Mouse (Mus musculus): Measurements from ENCODE around the gene Cers3. TPM values are rescaled to one million over a fixed set of nuclear protein-coding genes. Genes with fewer than 3 reads are reported as not detected.

Cers3 gene
- polyA plus RNA-seq (2014; fragmentation: Nextera tagmentation; extraction: Ambion mirVana) = 5.0 and 6.7 TPM in 2 replicates

- peak within 1 kb of the TSS; percentile 4; the same call in 1 of the 2 replicates for H3K4me2 ChIP-seq (ENCODE audit: low read depth, low read length)
- H3K9me3 ChIP-seq (ENCODE audit: control insufficient read depth, low read length) = no peaks in the 10 kb centered on the region
- peak; percentile 79 for DNase-seq (ENCODE audit: low spot score)
- H3K27ac ChIP-seq (replicated peaks; ENCODE audit: low read depth, low read length) = peak within 1 kb of the TSS; percentile 44
- WGBS = 57% methylated on average over 9 of the region's 9 CpGs
- no peaks in the 10 kb centered on the region for H3K4me1 ChIP-seq (ENCODE audit: control insufficient read depth, insufficient read depth, low read length)
- no peak within 1 kb of the TSS for H3K9ac ChIP-seq (ENCODE audit: low read depth, low read length)
- H3K27me3 ChIP-seq (replicated peaks; ENCODE audit: control insufficient read depth, insufficient read depth, low read length) = no peaks in the 10 kb centered on the region
- no peaks in the 10 kb centered on the region for H3K36me3 ChIP-seq (ENCODE audit: control insufficient read depth, insufficient read depth, low read length)
- peak; percentile 63 for ATAC-seq (ENCODE audit: low read depth)
- H3K4me3 ChIP-seq (ENCODE audit: low read depth, low read length) = peak within 1 kb of the TSS; percentile 18; the same call in 1 of the 2 replicates
Measured at GRCm38 (mm10) chr7:66743377-66743781, at the start of gene Cers3. Gene Cers3, plus strand, starts transcription at chr7:66743504.

- peaks cover 25% of the 10 kb centered on the region for H3K36me3 ChIP-seq (ENCODE audit: control insufficient read depth, insufficient read depth, low read length)
- no peak overlapping the region for H3K27ac ChIP-seq (replicated peaks; ENCODE audit: low read depth, low read length)
- no peaks in the 10 kb centered on the region for H3K9me3 ChIP-seq (ENCODE audit: control insufficient read depth, low read length)
- DNase-seq (ENCODE audit: low spot score) (no peak), ATAC-seq (ENCODE audit: low read depth) (no peak)
- no peak overlapping the region for H3K4me2 ChIP-seq (ENCODE audit: low read depth, low read length)
- H3K4me3 ChIP-seq (ENCODE audit: low read depth, low read length) = no peak overlapping the region
- peaks cover 4% of the 10 kb centered on the region; the same call in 1 of the 2 replicates for H3K4me1 ChIP-seq (ENCODE audit: control insufficient read depth, insufficient read depth, low read length)
- no peak overlapping the region for H3K9ac ChIP-seq (ENCODE audit: low read depth, low read length)
- H3K27me3 ChIP-seq (replicated peaks; ENCODE audit: control insufficient read depth, insufficient read depth, low read length) = no peaks in the 10 kb centered on the region
- WGBS = 78% methylated on average over 7 of the region's 7 CpGs
Measured at GRCm38 (mm10) chr7:66694467-66694866, 48.8 kb upstream of the Cers3 start.

GRCm38 (mm10) chr7:66702721-66703120 lies 40.6 kb upstream of the Cers3 start:
- H3K4me1 ChIP-seq (ENCODE audit: control insufficient read depth, insufficient read depth, low read length) = no peaks in the 10 kb centered on the region
- peaks cover 68% of the 10 kb centered on the region for H3K36me3 ChIP-seq (ENCODE audit: control insufficient read depth, insufficient read depth, low read length)
- H3K27me3 ChIP-seq (replicated peaks; ENCODE audit: control insufficient read depth, insufficient read depth, low read length) = no peaks in the 10 kb centered on the region
- no peak overlapping the region for H3K4me3 ChIP-seq (ENCODE audit: low read depth, low read length)
- peak; percentile 80 for ATAC-seq (ENCODE audit: low read depth)
- no peak overlapping the region for H3K9ac ChIP-seq (ENCODE audit: low read depth, low read length)
- DNase-seq (ENCODE audit: low spot score) = peak; percentile 52
- 81% methylated on average over 7 of the region's 7 CpGs for WGBS
- H3K27ac ChIP-seq (replicated peaks; ENCODE audit: low read depth, low read length) = no peak overlapping the region
- H3K4me2 ChIP-seq (ENCODE audit: low read depth, low read length) = no peak overlapping the region
- H3K9me3 ChIP-seq (ENCODE audit: control insufficient read depth, low read length) = no peaks in the 10 kb centered on the region

- Histone ChIP-seq H3K4me2 (ENCODE audit: low read depth, low read length) (no peak overlapping the region), H3K27me3 (replicated peaks; ENCODE audit: control insufficient read depth, insufficient read depth, low read length) (no peaks in the 10 kb centered on the region), H3K4me3 (ENCODE audit: low read depth, low read length) (no peak overlapping the region), H3K4me1 (ENCODE audit: control insufficient read depth, insufficient read depth, low read length) (no peaks in the 10 kb centered on the region), H3K9ac (ENCODE audit: low read depth, low read length) (no peak overlapping the region), H3K9me3 (ENCODE audit: control insufficient read depth, low read length) (no peaks in the 10 kb centered on the region), H3K36me3 (ENCODE audit: control insufficient read depth, insufficient read depth, low read length) (peaks cover 63% of the 10 kb centered on the region), H3K27ac (replicated peaks; ENCODE audit: low read depth, low read length) (no peak overlapping the region)
- peak; percentile 14 for DNase-seq (ENCODE audit: low spot score)
- ATAC-seq (ENCODE audit: low read depth) = no peak
- WGBS = 88% methylated on average over 3 of the region's 3 CpGs
Measured at GRCm38 (mm10) chr7:66704631-66705030, 38.7 kb upstream of the Cers3 start.

- Histone ChIP-seq H3K27me3 (replicated peaks; ENCODE audit: control insufficient read depth, insufficient read depth, low read length) (no peaks in the 10 kb centered on the region), H3K9me3 (ENCODE audit: control insufficient read depth, low read length) (no peaks in the 10 kb centered on the region), H3K27ac (replicated peaks; ENCODE audit: low read depth, low read length) (no peak overlapping the region), H3K4me1 (ENCODE audit: control insufficient read depth, insufficient read depth, low read length) (no peaks in the 10 kb centered on the region), H3K36me3 (ENCODE audit: control insufficient read depth, insufficient read depth, low read length) (peaks cover 63% of the 10 kb centered on the region), H3K4me2 (ENCODE audit: low read depth, low read length) (no peak overlapping the region), H3K9ac (ENCODE audit: low read depth, low read length) (no peak overlapping the region), H3K4me3 (ENCODE audit: low read depth, low read length) (no peak overlapping the region)
- 51% methylated on average over 2 of the region's 2 CpGs for WGBS
- DNase-seq (ENCODE audit: low spot score) = peak; percentile 42
- no peak for ATAC-seq (ENCODE audit: low read depth)
Measured at GRCm38 (mm10) chr7:66711166-66711565, 32.1 kb upstream of the Cers3 start.

- Histone ChIP-seq H3K4me2 (ENCODE audit: low read depth, low read length) (no peak overlapping the region), H3K27ac (replicated peaks; ENCODE audit: low read depth, low read length) (no peak overlapping the region), H3K9me3 (ENCODE audit: control insufficient read depth, low read length) (peaks cover under 1% of the 10 kb centered on the region; the same call in 1 of the 2 replicates), H3K36me3 (ENCODE audit: control insufficient read depth, insufficient read depth, low read length) (peaks cover 11% of the 10 kb centered on the region), H3K9ac (ENCODE audit: low read depth, low read length) (no peak overlapping the region), H3K27me3 (replicated peaks; ENCODE audit: control insufficient read depth, insufficient read depth, low read length) (no peaks in the 10 kb centered on the region), H3K4me1 (ENCODE audit: control insufficient read depth, insufficient read depth, low read length) (no peaks in the 10 kb centered on the region), H3K4me3 (ENCODE audit: low read depth, low read length) (no peak overlapping the region)
- ATAC-seq (ENCODE audit: low read depth) (no peak), DNase-seq (ENCODE audit: low spot score) (no peak)
- 77% methylated on average over 4 of the region's 4 CpGs for WGBS
Measured at GRCm38 (mm10) chr7:66724514-66724913, 18.8 kb upstream of the Cers3 start.

GRCm38 (mm10) chr7:66724954-66725353 lies 18.4 kb upstream of the Cers3 start:
- H3K4me2 ChIP-seq (ENCODE audit: low read depth, low read length) = no peak overlapping the region
- peaks cover 11% of the 10 kb centered on the region for H3K36me3 ChIP-seq (ENCODE audit: control insufficient read depth, insufficient read depth, low read length)
- no peak overlapping the region for H3K4me3 ChIP-seq (ENCODE audit: low read depth, low read length)
- no peaks in the 10 kb centered on the region for H3K27me3 ChIP-seq (replicated peaks; ENCODE audit: control insufficient read depth, insufficient read depth, low read length)
- no peak for DNase-seq (ENCODE audit: low spot score)
- H3K27ac ChIP-seq (replicated peaks; ENCODE audit: low read depth, low read length) = no peak overlapping the region
- no peaks in the 10 kb centered on the region for H3K4me1 ChIP-seq (ENCODE audit: control insufficient read depth, insufficient read depth, low read length)
- H3K9me3 ChIP-seq (ENCODE audit: control insufficient read depth, low read length) = no peaks in the 10 kb centered on the region
- WGBS = 75% methylated on average over 6 of the region's 6 CpGs
- no peak overlapping the region for H3K9ac ChIP-seq (ENCODE audit: low read depth, low read length)
- ATAC-seq (ENCODE audit: low read depth) = no peak

GRCm38 (mm10) chr7:66728072-66728471 lies 15.2 kb upstream of the Cers3 start:
- H3K27me3 ChIP-seq (replicated peaks; ENCODE audit: control insufficient read depth, insufficient read depth, low read length) = no peaks in the 10 kb centered on the region
- no peak overlapping the region for H3K4me3 ChIP-seq (ENCODE audit: low read depth, low read length)
- H3K4me1 ChIP-seq (ENCODE audit: control insufficient read depth, insufficient read depth, low read length) = no peaks in the 10 kb centered on the region
- H3K9ac ChIP-seq (ENCODE audit: low read depth, low read length) = no peak overlapping the region
- ATAC-seq (ENCODE audit: low read depth) = no peak
- H3K36me3 ChIP-seq (ENCODE audit: control insufficient read depth, insufficient read depth, low read length) = 0 out of 2 replicates have a peak, but pooled peaks cover 2% of the 10 kb centered on the region
- no peaks in the 10 kb centered on the region for H3K9me3 ChIP-seq (ENCODE audit: control insufficient read depth, low read length)
- no peak for DNase-seq (ENCODE audit: low spot score)
- no peak overlapping the region for H3K27ac ChIP-seq (replicated peaks; ENCODE audit: low read depth, low read length)
- 96% methylated on average over 6 of the region's 6 CpGs for WGBS
- no peak overlapping the region for H3K4me2 ChIP-seq (ENCODE audit: low read depth, low read length)

- ATAC-seq (ENCODE audit: low read depth) = no peak
- no peaks in the 10 kb centered on the region for H3K4me1 ChIP-seq (ENCODE audit: control insufficient read depth, insufficient read depth, low read length)
- H3K36me3 ChIP-seq (ENCODE audit: control insufficient read depth, insufficient read depth, low read length) = no peaks in the 10 kb centered on the region
- no peak overlapping the region for H3K4me3 ChIP-seq (ENCODE audit: low read depth, low read length)
- H3K9me3 ChIP-seq (ENCODE audit: control insufficient read depth, low read length) = no peaks in the 10 kb centered on the region
- H3K27me3 ChIP-seq (replicated peaks; ENCODE audit: control insufficient read depth, insufficient read depth, low read length) = no peaks in the 10 kb centered on the region
- no peak for DNase-seq (ENCODE audit: low spot score)
- no peak overlapping the region for H3K27ac ChIP-seq (replicated peaks; ENCODE audit: low read depth, low read length)
- no peak overlapping the region for H3K9ac ChIP-seq (ENCODE audit: low read depth, low read length)
- 79% methylated on average over 2 of the region's 2 CpGs for WGBS
- H3K4me2 ChIP-seq (ENCODE audit: low read depth, low read length) = no peak overlapping the region
Measured at GRCm38 (mm10) chr7:66729232-66729631, 14.1 kb upstream of the Cers3 start.
